Mouse (Mus musculus) common myeloid progenitor, adult 5-6 weeks (primary cell): ENCODE measurements around the gene Exd2. TPM values are rescaled to one million over a fixed set of nuclear protein-coding genes. Genes with fewer than 3 reads are reported as not detected.
"Not testable (repeated sequence)": the region's sequence is repeated elsewhere in the genome, so short reads cannot be mapped to it uniquely, and the experiment has no call there.

Experiments used
- ATAC-seq: replicated peaks from 2 replicates; pipeline ENCODE4 v1.8.0; 2016; ENCODE audit warnings: low read depth, mild to moderate bottlenecking, moderate TSS enrichment, inconsistent platforms; ENCODE audit not compliant: poor library complexity, severe bottlenecking
- total RNA-seq: library from RNA; stranded (forward); fragments of 200-1000, 187-1606 nt; gene quantifications from 2 replicates; pipeline ENCODE4 v1.2.3, GENCODE M21; 2017

Exd2 gene
- 11.9 and 17.7 TPM in 2 replicates for total RNA-seq

GRCm38 (mm10) chr12:80462942-80463651 is at the start of gene Exd2:
Gene Exd2 (plus strand): TSS chr12:80463095.
- peak; percentile 95 for ATAC-seq

DNA sequence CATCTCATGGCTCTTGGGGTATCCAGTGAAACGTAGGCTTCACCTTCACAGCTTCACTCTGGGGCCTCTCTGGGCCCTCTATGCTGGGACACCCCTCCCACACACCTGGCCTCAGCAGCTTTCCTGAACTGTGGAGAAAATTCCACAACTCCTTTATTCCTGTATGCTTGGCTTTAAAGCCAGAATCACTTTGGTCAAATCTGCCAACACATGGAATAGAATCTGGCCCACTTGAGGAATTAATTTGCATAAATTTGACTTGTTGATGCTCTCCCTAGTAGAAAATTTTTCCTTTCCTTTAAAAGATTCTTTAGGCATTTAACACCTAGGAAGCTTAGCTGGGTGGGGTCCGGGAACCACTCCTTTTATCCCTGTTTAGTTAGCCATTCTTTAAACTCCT is 47.8 kb upstream of the Exd2 start:
- ATAC-seq, result no peak

DNA sequence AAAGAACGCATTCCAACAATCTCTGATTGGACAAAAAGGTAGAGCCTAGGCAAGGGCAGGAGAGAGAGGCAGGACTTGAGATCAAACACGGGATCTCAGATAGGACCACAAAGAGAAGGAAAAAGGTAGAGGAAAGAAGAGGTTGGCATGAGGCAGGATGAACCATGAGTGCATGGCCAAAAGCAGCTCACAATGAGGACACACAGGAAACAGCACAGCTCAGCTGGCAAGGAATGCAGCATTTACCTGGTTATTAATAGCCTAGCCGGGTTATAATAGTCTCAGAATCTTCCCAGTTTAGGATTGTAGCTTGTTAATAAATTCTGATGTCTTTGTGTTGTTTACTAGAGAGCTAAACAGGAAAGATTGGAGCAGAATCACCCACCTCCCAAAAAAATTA is 35.2 kb upstream of the Exd2 start:
- ATAC-seq, result no peak

- ATAC-seq, result no peak
Measured at GRCm38 (mm10) chr12:80433266-80433665, 29.6 kb upstream of the Exd2 start.

DNA sequence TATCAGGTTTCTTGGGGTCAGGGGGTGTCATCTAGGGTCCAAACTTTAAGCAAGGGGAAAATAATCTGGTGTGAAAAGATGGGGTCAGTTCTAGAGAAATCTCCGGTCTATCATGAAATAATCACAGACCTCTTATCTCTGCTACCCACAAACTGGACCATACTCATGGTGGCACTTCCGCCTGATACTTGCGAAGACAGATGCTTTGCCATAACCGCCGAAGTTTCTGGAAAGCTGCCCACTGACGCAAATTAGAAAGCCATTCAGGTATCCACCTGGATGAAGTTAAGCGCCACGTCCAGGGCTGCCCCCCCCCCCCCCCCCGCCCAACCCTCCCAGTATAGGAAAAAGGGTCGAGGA is 28.3 kb upstream of the Exd2 start:
- no peak for ATAC-seq

DNA sequence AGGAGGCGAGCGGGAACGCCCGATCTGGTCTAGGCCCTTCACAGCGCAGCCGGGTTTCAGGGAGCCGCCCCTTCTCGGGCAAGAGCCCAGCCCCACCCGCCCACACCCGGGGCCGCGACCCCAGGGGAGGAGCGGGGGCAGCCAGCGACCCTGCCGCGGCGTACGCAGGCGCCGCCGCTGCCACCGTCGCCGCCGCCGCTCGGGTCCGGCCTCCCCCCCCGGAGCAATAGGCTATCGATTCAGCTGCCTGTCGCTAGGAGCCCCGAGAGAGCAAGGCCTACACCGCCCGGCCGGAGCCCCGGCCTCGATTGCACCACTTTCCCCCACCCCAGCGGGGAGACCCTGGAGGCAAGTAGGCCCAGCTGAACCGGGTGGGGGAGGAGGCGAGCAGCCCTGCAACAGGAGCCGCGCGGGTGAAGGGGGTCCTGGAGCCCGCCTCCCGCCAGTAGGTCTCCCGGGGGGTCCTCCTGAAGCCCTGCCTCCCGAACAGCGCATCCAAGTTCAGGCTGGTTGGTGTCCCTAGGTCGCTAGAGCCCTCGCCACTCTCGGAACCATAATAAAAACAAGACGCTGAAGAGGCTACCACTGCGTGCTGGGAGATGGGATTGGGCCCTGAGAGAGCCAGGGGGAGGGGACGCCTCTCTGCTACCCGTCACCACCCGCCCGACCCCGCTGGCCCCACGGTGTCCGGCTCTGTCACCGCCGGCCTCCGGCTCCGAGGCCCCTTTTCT is 27.8 kb upstream of the Exd2 start:
- peak; percentile 58 for ATAC-seq

DNA sequence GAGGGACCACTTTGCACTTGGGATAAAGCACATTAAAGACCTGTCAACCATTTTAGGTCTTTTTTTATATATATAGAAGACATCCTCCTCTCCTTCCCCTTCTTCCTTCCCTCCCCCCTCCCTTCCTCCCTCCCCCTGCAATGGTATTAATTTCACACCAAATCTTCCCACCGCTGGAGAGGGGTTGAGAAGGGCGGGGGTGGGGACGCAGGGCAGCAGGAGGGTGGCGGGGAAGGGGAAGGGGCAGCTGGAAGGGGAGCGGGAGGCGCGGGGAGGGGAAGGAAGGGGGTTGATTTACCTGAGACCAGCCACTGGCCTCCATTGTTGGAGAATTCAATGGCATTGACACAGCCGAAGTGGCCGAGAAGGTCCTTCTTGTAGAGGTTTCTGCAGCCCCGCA is 27.0 kb upstream of the Exd2 start:
- ATAC-seq, result no peak

DNA sequence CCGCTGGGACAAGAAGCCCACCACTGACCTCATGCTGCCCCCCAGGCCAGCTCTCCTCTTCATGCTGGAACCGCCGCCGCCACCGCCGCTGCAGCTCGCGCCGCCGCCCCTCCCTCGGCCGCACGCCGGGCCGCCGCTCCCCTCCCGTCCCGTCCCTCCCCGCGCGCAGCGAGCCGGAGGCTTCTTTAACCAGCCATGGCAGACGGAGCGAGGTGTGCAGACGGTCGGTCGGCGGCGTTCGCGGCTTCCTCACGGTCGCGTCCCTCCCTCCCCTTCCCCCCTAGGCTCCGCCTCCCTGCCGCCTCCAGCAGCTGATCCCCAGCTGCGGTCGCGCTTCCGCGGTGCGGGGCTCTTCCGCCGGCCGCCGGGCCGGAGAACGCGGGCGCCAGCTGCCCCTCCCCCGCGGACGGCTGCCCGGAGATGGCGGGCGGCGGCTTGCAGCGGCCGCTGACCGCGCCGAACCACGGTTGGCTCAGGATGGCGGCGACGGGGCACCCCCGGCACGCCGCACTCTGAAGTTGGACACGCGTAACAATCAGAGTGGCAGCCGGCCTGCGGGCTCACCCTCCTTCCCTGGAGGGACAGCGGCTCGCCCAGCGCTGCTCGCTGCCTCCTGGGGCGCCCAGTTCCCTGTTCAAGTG is 26.4 kb upstream of the Exd2 start, which contains the start of gene Dcaf5:
Dcaf5 (minus strand) TSS at position 266 of the 641 bp plus-strand sequence.
- peak; percentile 71 for ATAC-seq

DNA sequence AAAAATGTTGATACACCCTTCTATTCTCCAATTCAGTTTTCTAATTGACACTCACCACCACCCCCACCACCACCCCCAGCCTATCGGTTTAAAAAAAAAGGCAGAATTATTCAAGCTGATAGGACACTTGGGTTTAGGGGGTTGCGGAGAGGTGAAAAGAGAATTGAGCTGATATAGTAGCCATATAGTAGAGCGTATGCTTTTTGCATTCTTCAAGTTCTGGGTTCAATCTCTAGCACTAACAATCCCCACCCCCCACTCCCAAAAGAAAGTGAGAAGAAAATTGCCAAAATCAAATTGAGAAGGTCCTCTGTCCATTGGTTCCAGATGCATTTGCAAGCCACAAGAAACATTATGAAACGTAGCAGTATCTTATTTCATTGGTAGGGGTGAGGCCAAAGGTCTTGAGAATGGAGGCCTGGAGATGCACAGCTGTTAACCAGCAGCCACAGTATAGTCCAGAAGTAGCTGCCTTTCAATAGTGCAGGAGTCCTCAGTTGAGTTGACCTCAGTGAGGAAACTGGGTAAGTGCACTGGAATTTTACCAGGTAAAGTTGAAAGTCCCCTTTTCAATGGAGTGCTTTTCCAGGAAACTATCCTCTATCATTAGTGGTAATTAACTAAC is 25.7 kb upstream of the Exd2 start:
- no peak for ATAC-seq

- peak; percentile 60 for ATAC-seq
Measured at GRCm38 (mm10) chr12:80440957-80441356, 21.9 kb upstream of the Exd2 start.

GRCm38 (mm10) chr12:80444525-80445109 is 18.3 kb upstream of the Exd2 start:
- no peak for ATAC-seq

DNA sequence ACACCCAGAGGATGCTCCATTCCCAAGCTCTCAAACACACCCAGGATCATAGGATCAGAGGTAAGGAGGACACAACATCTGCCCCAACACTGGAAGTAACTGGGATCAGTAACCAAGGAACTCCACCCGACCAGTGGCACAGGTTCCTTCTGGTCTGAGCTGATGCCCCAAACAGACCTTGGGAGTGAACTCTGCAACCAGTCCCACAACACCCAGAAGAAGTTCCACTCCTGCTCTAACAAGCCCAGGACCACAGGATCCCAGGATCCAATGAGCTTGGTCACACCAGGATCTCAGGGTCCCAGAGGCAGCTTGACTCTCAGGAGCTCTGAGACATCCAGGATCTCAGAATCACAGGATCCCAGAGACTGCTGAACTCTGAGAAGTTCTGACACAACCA is 9.4 kb upstream of the Exd2 start:
- ATAC-seq, result no peak

DNA sequence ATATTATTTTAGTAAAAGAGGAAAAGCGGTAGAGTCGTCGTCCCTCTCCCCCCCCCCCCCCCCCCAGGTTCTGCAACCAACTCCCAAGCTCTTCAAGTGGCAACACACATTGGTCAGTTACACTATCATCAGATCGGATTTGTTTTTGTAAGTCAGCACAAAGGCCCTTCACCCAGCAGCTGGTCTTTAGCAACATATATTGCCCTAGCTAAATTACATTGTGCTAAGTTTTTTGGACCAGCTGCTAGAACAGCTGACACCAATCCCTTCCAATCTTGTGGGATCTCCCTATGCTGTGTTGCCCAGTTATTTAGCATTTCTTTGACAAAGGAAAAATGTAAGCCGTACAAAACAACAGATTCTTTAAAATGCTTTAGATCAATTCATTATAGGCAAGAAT is 4.9 kb upstream of the Exd2 start:
- no peak for ATAC-seq

DNA sequence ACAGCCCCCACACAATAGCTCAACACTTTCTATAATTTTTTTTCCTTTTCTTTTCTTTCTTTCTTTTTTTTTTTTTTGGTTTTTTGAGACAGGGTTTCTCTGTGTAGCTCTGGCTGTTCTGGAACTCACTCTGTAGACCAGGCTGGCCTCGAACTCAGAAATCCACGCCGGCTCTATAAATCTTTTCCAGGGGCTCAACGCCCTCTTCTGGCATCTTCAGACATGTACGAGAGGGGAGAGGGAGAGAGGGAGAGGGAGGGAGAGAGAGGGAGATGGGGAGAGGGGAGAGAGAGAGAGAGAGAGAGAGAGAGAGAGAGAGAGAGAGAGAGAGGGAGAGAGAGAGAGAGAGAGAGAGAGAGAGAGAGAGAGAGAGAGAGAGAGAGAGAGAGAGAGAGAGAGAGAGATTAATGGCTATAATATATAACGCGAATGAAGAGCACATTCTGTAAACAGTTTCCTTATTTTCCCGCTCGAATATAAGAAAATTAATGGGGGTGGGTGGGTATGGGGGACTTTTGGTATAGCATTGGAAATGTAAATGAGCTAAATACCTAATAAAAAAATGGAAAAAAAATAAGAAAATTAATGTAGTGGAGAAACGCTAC is 501 bp upstream of the Exd2 start:
- ATAC-seq, result not testable (repeated sequence)

DNA sequence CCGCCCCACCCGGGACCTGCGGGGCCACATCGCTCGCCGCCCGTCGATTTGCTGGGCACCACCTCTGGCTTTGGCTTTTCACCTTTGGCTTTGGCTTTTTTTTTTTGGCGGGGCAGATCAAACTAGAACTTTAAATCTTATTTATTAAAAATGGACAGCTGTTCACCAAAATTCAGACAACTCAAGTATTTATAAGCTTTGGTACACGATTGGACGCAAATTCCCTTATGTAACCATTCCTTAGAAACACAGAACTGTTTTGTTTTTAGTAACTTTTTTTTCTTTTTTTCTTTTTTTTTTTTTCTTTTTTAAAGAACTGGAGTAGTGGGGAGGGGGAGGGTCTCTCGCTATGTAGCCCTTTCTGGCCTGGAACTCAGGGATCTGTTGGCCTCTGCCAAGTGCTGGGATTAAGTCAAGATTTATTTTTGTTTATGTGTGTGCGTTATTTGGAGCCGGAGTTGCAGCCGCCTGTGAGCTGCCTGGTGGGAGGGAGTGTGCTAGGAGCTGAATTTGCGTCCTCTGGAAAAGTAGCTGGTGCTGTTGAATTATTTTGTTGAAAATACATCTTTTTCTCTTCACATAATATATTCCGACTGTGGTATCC is 873 bp downstream of the Exd2 start:
- ATAC-seq, result no peak

DNA sequence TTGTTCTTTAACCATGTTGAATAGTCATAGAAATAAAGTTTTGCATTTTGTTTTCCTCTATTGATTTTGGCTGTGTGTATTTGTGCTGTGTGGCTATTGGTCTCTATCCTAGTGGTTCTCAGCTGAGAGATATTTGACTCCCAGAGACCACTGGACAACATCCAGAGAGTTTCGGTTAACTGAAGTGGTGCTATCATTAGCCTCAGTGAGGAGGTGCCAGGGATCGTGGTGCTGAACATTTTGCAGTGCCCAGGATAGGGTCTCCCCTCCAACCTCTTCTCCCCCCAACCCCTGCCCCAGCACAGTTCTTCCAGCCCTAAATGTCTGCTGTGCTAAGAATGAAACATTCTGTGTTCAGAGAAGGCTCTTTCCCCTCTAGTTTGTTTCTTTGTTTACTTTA is 7.3 kb downstream of the Exd2 start:
- no peak for ATAC-seq

- ATAC-seq, result no peak
Measured at GRCm38 (mm10) chr12:80471926-80472325, 9.0 kb downstream of the Exd2 start.

DNA sequence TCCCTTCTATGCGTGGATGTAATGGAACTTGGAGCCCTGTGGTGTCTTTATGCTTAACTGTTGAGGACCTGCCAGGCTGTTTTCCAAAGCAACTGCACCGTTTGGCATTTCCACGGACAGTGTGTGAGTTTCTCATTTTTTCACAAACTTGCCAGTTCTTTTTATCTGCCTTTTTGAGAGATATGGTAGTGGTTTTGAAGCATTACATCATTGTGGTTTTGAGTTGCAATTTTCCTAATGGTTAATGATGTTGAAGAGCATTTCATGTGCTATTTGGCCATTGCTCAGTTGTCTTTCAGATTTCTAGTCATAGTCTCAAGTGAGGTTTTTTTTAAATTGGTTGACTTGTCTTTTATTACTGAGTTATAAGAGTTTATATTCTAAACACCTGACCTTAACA is 10.8 kb downstream of the Exd2 start:
- ATAC-seq, result 0 out of 2 replicates have a peak, but pooled peaks have one; percentile 36

GRCm38 (mm10) chr12:80479986-80480385 is 17.1 kb downstream of the Exd2 start:
- ATAC-seq, result no peak

GRCm38 (mm10) chr12:80483397-80483796 is 20.5 kb downstream of the Exd2 start:
- ATAC-seq, result no peak
